Mouse (Mus musculus): Measurements from ENCODE around the gene Srsf12. TPM values are rescaled to one million over a fixed set of nuclear protein-coding genes. Genes with fewer than 3 reads are reported as not detected.

Gene Srsf12
- polyA plus RNA-seq, 1 experiment from 2014 or later, result 33.9 TPM

- 44% methylated on average over 4 of the region's 4 CpGs for WGBS
- Histone ChIP-seq H3K9ac (replicated peaks) (no peak overlapping the region), H3K36me3 (no peaks in the 10 kb centered on the region), H3K27me3 (no peaks in the 10 kb centered on the region), H3K4me2 (replicated peaks) (no peak overlapping the region), H3K4me3 (replicated peaks) (no peak overlapping the region), H3K4me1 (replicated peaks) (no peaks in the 10 kb centered on the region), H3K27ac (no peak overlapping the region), H3K9me3 (no peaks in the 10 kb centered on the region)
- ATAC-seq, result no peak
These were observed 45.9 kb downstream of the Srsf12 start for GRCm38 (mm10) chr4:33254706-33255105.

GRCm38 (mm10) chr4:33257263-33257964, 48.6 kb downstream of the Srsf12 start:
- Histone ChIP-seq H3K36me3 (no peaks in the 10 kb centered on the region), H3K4me2 (replicated peaks) (no peak overlapping the region), H3K27ac (no peak overlapping the region), H3K4me1 (replicated peaks) (no peaks in the 10 kb centered on the region), H3K4me3 (replicated peaks) (no peak overlapping the region), H3K9ac (replicated peaks) (no peak overlapping the region), H3K9me3 (no peaks in the 10 kb centered on the region), H3K27me3 (no peaks in the 10 kb centered on the region)
- 84% methylated on average over 11 of the region's 11 CpGs for WGBS
- ATAC-seq, result no peak

- H3K4me2 ChIP-seq (replicated peaks), result no peak overlapping the region
- H3K27me3 ChIP-seq, result no peaks in the 10 kb centered on the region
- H3K27ac ChIP-seq, result no peak overlapping the region
- no peaks in the 10 kb centered on the region for H3K36me3 ChIP-seq
- no peaks in the 10 kb centered on the region for H3K9me3 ChIP-seq
- H3K4me3 ChIP-seq (replicated peaks), result no peak overlapping the region
- no peak overlapping the region for H3K9ac ChIP-seq (replicated peaks)
- no peak for ATAC-seq
- no peaks in the 10 kb centered on the region for H3K4me1 ChIP-seq (replicated peaks)
These were observed 51.5 kb downstream of the Srsf12 start for GRCm38 (mm10) chr4:33260311-33260710.

GRCm38 (mm10) chr4:33261311-33261753, 52.5 kb downstream of the Srsf12 start:
- no peaks in the 10 kb centered on the region for H3K4me1 ChIP-seq (replicated peaks)
- no peak overlapping the region for H3K9ac ChIP-seq (replicated peaks)
- H3K27ac ChIP-seq, result no peak overlapping the region
- no peaks in the 10 kb centered on the region for H3K27me3 ChIP-seq
- ATAC-seq, result no peak
- 71% methylated on average over 7 of the region's 7 CpGs for WGBS
- no peak overlapping the region for H3K4me3 ChIP-seq (replicated peaks)
- no peaks in the 10 kb centered on the region for H3K9me3 ChIP-seq
- H3K36me3 ChIP-seq, result no peaks in the 10 kb centered on the region
- no peak overlapping the region for H3K4me2 ChIP-seq (replicated peaks)

GRCm38 (mm10) chr4:33262897-33263296, 54.1 kb downstream of the Srsf12 start:
- Histone ChIP-seq H3K27me3 (no peaks in the 10 kb centered on the region), H3K4me1 (replicated peaks) (no peaks in the 10 kb centered on the region), H3K36me3 (no peaks in the 10 kb centered on the region), H3K4me2 (replicated peaks) (no peak overlapping the region), H3K9ac (replicated peaks) (no peak overlapping the region), H3K4me3 (replicated peaks) (no peak overlapping the region), H3K27ac (no peak overlapping the region), H3K9me3 (no peaks in the 10 kb centered on the region)
- no peak for ATAC-seq
- WGBS, result 85% methylated on average over 1 of the region's 1 CpGs

GRCm38 (mm10) chr4:33264979-33265726, 56.4 kb downstream of the Srsf12 start:
- Histone ChIP-seq H3K4me2 (replicated peaks) (no peak overlapping the region), H3K9me3 (0 out of 2 replicates have a peak, but pooled peaks cover 3% of the 10 kb centered on the region), H3K36me3 (no peaks in the 10 kb centered on the region), H3K27ac (no peak overlapping the region), H3K4me1 (replicated peaks) (no peaks in the 10 kb centered on the region), H3K27me3 (no peaks in the 10 kb centered on the region), H3K4me3 (replicated peaks) (no peak overlapping the region), H3K9ac (replicated peaks) (no peak overlapping the region)
- no peak for ATAC-seq
- WGBS, result 84% methylated on average over 11 of the region's 11 CpGs

- Histone ChIP-seq H3K4me1 (replicated peaks) (no peaks in the 10 kb centered on the region), H3K4me3 (replicated peaks) (no peak overlapping the region), H3K4me2 (replicated peaks) (no peak overlapping the region), H3K27me3 (no peaks in the 10 kb centered on the region), H3K27ac (no peak overlapping the region), H3K9ac (replicated peaks) (no peak overlapping the region), H3K36me3 (no peaks in the 10 kb centered on the region), H3K9me3 (0 out of 2 replicates have a peak, but pooled peaks cover 3% of the 10 kb centered on the region)
- no peak for ATAC-seq
- 84% methylated on average over 11 of the region's 11 CpGs for WGBS
These were observed 61.9 kb downstream of the Srsf12 start for GRCm38 (mm10) chr4:33270386-33271314.

- no peak for ATAC-seq
- H3K4me2 ChIP-seq (replicated peaks), result no peak overlapping the region
- no peak overlapping the region for H3K27ac ChIP-seq
- H3K9ac ChIP-seq (replicated peaks), result no peak overlapping the region
- H3K27me3 ChIP-seq, result no peaks in the 10 kb centered on the region
- 90% methylated on average over 3 of the region's 3 CpGs for WGBS
- H3K9me3 ChIP-seq, result 0 out of 2 replicates have a peak, but pooled peaks cover 2% of the 10 kb centered on the region
- no peak overlapping the region for H3K4me3 ChIP-seq (replicated peaks)
- H3K4me1 ChIP-seq (replicated peaks), result no peaks in the 10 kb centered on the region
- H3K36me3 ChIP-seq, result no peaks in the 10 kb centered on the region
These were observed 64.6 kb downstream of the Srsf12 start for GRCm38 (mm10) chr4:33273437-33273836.

GRCm38 (mm10) chr4:33281891-33282685, 73.3 kb downstream of the Srsf12 start:
- H3K36me3 ChIP-seq, result no peaks in the 10 kb centered on the region
- H3K4me1 ChIP-seq (replicated peaks), result no peaks in the 10 kb centered on the region
- no peak overlapping the region for H3K4me2 ChIP-seq (replicated peaks)
- H3K27ac ChIP-seq, result no peak overlapping the region
- ATAC-seq, result no peak
- H3K27me3 ChIP-seq, result no peaks in the 10 kb centered on the region
- no peak overlapping the region for H3K9ac ChIP-seq (replicated peaks)
- H3K9me3 ChIP-seq, result no peaks in the 10 kb centered on the region
- WGBS, result 94% methylated on average over 3 of the region's 3 CpGs
- no peak overlapping the region for H3K4me3 ChIP-seq (replicated peaks)
